Mouse (Mus musculus): ENCODE results near the gene Rnf149. TPM values are rescaled to one million over a fixed set of nuclear protein-coding genes. Genes with fewer than 3 reads are reported as not detected.

Rnf149 gene
- polyA plus RNA-seq, 1 experiment from 2014 or later = 25.9 TPM

DNA sequence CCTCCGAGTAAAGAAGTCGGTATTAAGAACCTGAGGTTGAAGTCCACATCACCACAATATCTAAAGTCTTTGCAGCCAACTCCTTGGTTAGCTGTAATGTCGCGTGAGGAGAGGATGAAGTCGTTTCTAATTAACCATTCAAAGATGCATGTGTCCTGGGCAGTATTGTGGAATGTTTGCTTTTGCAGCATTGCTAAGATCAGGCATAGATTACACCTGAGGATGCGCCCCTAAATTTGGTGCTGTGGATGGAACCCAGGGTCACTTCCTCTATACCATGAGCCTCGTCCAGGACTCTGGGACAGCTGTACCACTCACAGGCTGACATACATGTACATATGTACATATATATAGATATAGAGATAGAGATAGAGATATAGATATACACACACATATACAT is 40.5 kb downstream of the Rnf149 start:
- H3K27me3 ChIP-seq (ENCODE audit: insufficient read depth, low read length) = no peaks in the 10 kb centered on the region
- ATAC-seq (no peak), DNase-seq (no peak)
- no peaks in the 10 kb centered on the region; the same call in 1 of the 2 replicates for H3K9me3 ChIP-seq (ENCODE audit: low read length)
- peak overlapping the region; percentile 99 for H3K4me2 ChIP-seq (ENCODE audit: low read depth, low read length)
- no peak for TF ChIP-seq EP300 (IDR thresholded peaks at IDR 0.05; ENCODE audit: low read depth)
- TF ChIP-seq CTCF (IDR thresholded peaks at IDR 0.05; ENCODE audit: low read depth) = no peak
- H3K27ac ChIP-seq (ENCODE audit: low read depth) = no peak overlapping the region
- peak overlapping the region; percentile 90 for H3K4me3 ChIP-seq (ENCODE audit: low read depth, low read length)
- 30% methylated on average over 7 of the region's 7 CpGs for WGBS (ENCODE audit: insufficient replicate concordance)
- H3K36me3 ChIP-seq (replicated peaks; ENCODE audit: insufficient read depth, low read length) = peaks cover 27% of the 10 kb centered on the region
- peaks cover 16% of the 10 kb centered on the region for H3K4me1 ChIP-seq (ENCODE audit: insufficient read depth)
- H3K9ac ChIP-seq (replicated peaks) = peak overlapping the region; percentile 94

DNA sequence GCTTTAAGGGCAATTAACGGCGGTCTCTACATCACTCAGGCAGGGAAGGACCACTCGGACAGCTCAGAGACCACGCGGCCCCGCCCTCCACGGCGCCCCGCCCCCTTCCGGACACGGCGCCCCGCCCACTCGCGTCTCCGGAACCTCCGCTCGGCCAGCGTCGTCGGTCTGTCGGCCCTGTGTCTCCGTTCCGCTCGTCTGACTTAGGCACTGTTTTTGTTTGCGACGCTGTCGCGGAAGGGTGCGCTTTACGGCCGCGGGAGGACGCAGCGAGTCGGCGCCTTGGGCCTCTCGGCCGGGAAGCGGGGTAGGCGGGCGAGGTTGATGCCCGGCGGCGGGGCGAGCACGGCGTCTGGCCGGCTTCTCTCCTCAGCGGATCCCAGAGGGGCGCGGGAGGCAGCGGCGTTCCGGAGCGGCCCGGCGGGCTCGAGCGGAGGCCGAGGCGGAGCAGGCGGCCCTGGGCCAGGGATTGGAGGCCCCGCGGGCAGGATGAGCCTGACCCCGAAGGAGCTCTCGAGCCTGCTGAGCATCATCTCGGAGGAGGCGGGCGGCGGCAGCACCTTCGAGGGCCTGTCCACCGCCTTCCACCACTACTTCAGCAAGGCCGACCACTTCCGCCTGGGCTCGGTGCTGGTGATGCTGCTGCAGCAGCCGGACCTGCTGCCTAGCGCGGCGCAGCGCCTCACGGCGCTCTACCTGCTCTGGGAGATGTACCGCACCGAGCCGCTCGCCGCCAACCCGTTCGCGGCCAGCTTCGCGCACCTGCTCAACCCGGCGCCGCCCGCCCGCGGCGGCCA is 41.5 kb downstream of the Rnf149 start:
- TF ChIP-seq CTCF (IDR thresholded peaks at IDR 0.05; ENCODE audit: low read depth) (0 out of 2 replicates have a peak, but pooled peaks have one; percentile 16), EP300 (IDR thresholded peaks at IDR 0.05; ENCODE audit: low read depth) (no peak)
- H3K4me2 ChIP-seq (ENCODE audit: low read depth, low read length) = peak overlapping the region; percentile 99
- H3K4me1 ChIP-seq (ENCODE audit: insufficient read depth) = peaks cover 16% of the 10 kb centered on the region
- ATAC-seq = peak; percentile 94
- peak overlapping the region; percentile 90 for H3K4me3 ChIP-seq (ENCODE audit: low read depth, low read length)
- no peaks in the 10 kb centered on the region for H3K27me3 ChIP-seq (ENCODE audit: insufficient read depth, low read length)
- peaks cover 21% of the 10 kb centered on the region for H3K36me3 ChIP-seq (replicated peaks; ENCODE audit: insufficient read depth, low read length)
- H3K27ac ChIP-seq (ENCODE audit: low read depth) = peak overlapping the region; percentile 92
- H3K9me3 ChIP-seq (ENCODE audit: low read length) = no peaks in the 10 kb centered on the region; the same call in 1 of the 2 replicates
- DNase-seq = peak; percentile 98
- 1% methylated on average over 71 of the region's 100 CpGs for WGBS (ENCODE audit: insufficient replicate concordance)
- H3K9ac ChIP-seq (replicated peaks) = peak overlapping the region; percentile 94

DNA sequence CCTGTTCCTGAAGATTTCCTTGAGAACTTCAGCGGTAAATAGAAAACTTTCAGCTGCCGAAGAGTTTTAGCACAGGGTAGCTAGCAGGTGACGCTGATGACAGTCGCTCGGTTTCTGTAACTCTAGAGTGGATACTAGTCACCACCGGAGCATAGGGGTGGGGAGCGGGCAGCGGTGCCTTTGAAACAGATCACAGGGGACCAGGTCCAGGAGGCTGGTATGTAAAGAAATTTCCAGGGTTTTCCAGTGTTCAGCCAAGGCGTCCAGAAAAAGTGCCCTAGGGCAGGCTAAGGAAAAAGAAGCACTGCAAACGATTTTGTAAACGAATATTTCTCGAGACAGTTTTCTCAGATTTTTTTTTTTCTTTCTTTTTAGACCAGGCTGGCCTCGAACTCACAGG is 42.4 kb downstream of the Rnf149 start, which contains the start of gene Cnot11:
Gene Cnot11 (plus strand): TSS at position 162 of the 400 bp plus-strand sequence.
- Histone ChIP-seq H3K4me2 (ENCODE audit: low read depth, low read length) (peak within 1 kb of the TSS; percentile 99), H3K9me3 (ENCODE audit: low read length) (no peaks in the 10 kb centered on the region), H3K4me3 (ENCODE audit: low read depth, low read length) (peak within 1 kb of the TSS; percentile 90), H3K27me3 (ENCODE audit: insufficient read depth, low read length) (no peaks in the 10 kb centered on the region), H3K36me3 (replicated peaks; ENCODE audit: insufficient read depth, low read length) (peaks cover 13% of the 10 kb centered on the region), H3K4me1 (ENCODE audit: insufficient read depth) (peaks cover 16% of the 10 kb centered on the region), H3K9ac (replicated peaks) (peak within 1 kb of the TSS; percentile 94), H3K27ac (ENCODE audit: low read depth) (peak within 1 kb of the TSS; percentile 92)
- ATAC-seq (no peak), DNase-seq (no peak)
- 41% methylated on average over 13 of the region's 13 CpGs for WGBS (ENCODE audit: insufficient replicate concordance)
- TF ChIP-seq EP300 (IDR thresholded peaks at IDR 0.05; ENCODE audit: low read depth) (no peak), CTCF (IDR thresholded peaks at IDR 0.05; ENCODE audit: low read depth) (no peak)

DNA sequence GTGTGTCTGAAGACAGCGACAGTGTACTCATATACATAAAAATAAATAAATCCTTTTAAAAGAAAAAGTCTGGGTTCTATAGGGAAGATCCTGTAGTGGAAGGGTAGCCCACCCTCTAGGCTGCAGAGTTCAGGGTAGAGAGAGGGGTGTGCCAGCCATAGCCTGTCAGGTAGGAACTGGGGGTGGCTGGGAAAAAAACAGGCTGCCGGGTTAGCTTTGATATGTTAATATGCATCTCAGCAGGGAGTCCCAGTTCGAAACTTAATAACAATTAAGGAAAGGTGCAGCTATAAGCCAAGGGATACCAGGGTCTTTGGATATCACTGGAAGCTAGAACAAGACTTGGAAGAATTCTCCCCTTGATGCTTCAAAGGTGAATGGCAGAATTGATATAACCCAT is 43.3 kb downstream of the Rnf149 start:
- WGBS (ENCODE audit: insufficient replicate concordance) = 53% methylated on average over 3 of the region's 3 CpGs
- no peak for ATAC-seq
- Histone ChIP-seq H3K4me1 (ENCODE audit: insufficient read depth) (peaks cover 16% of the 10 kb centered on the region), H3K4me3 (ENCODE audit: low read depth, low read length) (no peak overlapping the region), H3K9me3 (ENCODE audit: low read length) (no peaks in the 10 kb centered on the region), H3K27me3 (ENCODE audit: insufficient read depth, low read length) (no peaks in the 10 kb centered on the region), H3K27ac (ENCODE audit: low read depth) (no peak overlapping the region), H3K4me2 (ENCODE audit: low read depth, low read length) (no peak overlapping the region), H3K36me3 (replicated peaks; ENCODE audit: insufficient read depth, low read length) (peaks cover 9% of the 10 kb centered on the region; the same call in 1 of the 2 replicates), H3K9ac (replicated peaks) (no peak overlapping the region)
- no peak for TF ChIP-seq CTCF (IDR thresholded peaks at IDR 0.05; ENCODE audit: low read depth)
- no peak for TF ChIP-seq EP300 (IDR thresholded peaks at IDR 0.05; ENCODE audit: low read depth)
- DNase-seq = no peak

DNA sequence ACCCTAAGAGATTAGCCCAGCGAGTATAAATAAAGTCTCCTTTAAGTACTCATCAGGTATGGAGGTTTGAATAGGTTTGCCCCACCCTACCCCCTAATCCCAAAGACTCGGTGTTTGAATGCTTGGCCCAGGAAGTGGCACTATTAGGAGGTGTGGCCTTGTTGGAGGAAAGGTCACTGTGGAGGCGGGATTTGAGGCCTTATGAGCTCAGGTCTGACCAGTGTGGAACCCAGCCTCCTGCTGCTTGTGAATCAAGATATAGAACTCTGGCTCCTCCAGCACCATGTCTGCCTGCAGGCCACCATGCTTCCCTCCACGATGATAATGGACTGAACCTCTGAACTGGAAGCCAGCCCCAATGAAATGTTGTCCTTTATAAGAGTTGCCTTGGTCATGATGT is 46.2 kb downstream of the Rnf149 start:
- DNase-seq (no peak), ATAC-seq (no peak)
- Histone ChIP-seq H3K27ac (ENCODE audit: low read depth) (no peak overlapping the region), H3K9me3 (ENCODE audit: low read length) (no peaks in the 10 kb centered on the region), H3K4me2 (ENCODE audit: low read depth, low read length) (no peak overlapping the region), H3K27me3 (ENCODE audit: insufficient read depth, low read length) (no peaks in the 10 kb centered on the region), H3K4me1 (ENCODE audit: insufficient read depth) (peaks cover 7% of the 10 kb centered on the region), H3K4me3 (ENCODE audit: low read depth, low read length) (no peak overlapping the region), H3K36me3 (replicated peaks; ENCODE audit: insufficient read depth, low read length) (no peaks in the 10 kb centered on the region), H3K9ac (replicated peaks) (no peak overlapping the region)
- TF ChIP-seq CTCF (IDR thresholded peaks at IDR 0.05; ENCODE audit: low read depth) = no peak
- no peak for TF ChIP-seq EP300 (IDR thresholded peaks at IDR 0.05; ENCODE audit: low read depth)
- 66% methylated on average over 4 of the region's 4 CpGs for WGBS (ENCODE audit: insufficient replicate concordance)

DNA sequence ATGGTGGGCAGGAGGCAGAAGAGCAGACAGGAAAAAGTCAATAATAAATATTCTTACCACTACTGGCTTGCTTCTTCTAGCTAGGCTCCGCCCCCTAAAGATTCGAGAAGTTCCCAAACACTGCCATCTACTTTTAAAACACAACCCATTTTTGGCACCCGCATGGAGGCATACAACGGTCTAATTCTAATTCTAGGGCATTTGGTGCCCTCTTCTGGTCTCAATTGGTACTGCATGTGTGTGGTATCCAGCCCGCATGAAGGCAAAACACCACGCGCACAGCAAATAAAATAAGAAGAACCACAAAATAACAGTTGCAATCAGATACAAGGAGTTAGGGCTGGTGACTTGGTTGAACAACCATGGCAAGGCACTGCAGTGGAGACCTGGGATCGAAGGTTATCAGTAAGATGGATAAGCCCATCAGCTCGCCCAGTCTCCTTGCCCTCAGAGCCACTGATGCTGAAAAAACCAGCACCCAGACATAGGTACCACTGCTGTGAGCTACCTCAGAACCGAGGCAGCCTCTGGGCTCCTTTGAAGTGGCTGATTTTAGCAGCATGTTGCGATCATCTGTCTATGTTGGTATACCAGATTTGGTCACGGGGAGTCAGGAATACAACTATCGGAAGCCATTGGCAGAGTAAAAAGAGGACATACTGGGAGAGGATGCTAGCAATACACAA is 46.8 kb downstream of the Rnf149 start:
- WGBS (ENCODE audit: insufficient replicate concordance) = 33% methylated on average over 13 of the region's 13 CpGs
- Histone ChIP-seq H3K27me3 (ENCODE audit: insufficient read depth, low read length) (no peaks in the 10 kb centered on the region), H3K4me2 (ENCODE audit: low read depth, low read length) (no peak overlapping the region), H3K36me3 (replicated peaks; ENCODE audit: insufficient read depth, low read length) (no peaks in the 10 kb centered on the region), H3K4me3 (ENCODE audit: low read depth, low read length) (no peak overlapping the region), H3K4me1 (ENCODE audit: insufficient read depth) (peaks cover 7% of the 10 kb centered on the region), H3K9ac (replicated peaks) (no peak overlapping the region), H3K9me3 (ENCODE audit: low read length) (no peaks in the 10 kb centered on the region), H3K27ac (ENCODE audit: low read depth) (no peak overlapping the region)
- ATAC-seq (peak; percentile 56), DNase-seq (peak; percentile 81)
- TF ChIP-seq EP300 (IDR thresholded peaks at IDR 0.05; ENCODE audit: low read depth) = no peak
- peak; percentile 92 for TF ChIP-seq CTCF (IDR thresholded peaks at IDR 0.05; ENCODE audit: low read depth)
